Mouse (Mus musculus): ENCODE measurements around the gene Hist1h4m. TPM values are rescaled to one million over a fixed set of nuclear protein-coding genes. Genes with fewer than 3 reads are reported as not detected.

The Hist1h4m gene
- polyA plus RNA-seq, 1 experiment from 2014 or later, result not detected

Small RNAs within 50 kb of the gene (microRNA-seq; reads per million reads assigned to microRNA genes)
- gene Gm19658, result not detected
- not detected for gene Gm44346
- not detected for gene Gm44466

Other genes with a start within 250 kb of the Hist1h4m start
- not detected in 2 replicates for gene Olfr1364, start 230.0 kb upstream of the Hist1h4m start, polyA plus RNA-seq (2016; fragmentation: Nextera tagmentation; extraction: Ambion mirVana)
- gene Olfr1362, start 197.7 kb upstream of the Hist1h4m start, polyA plus RNA-seq (2016; fragmentation: Nextera tagmentation; extraction: Ambion mirVana), result not detected in 2 replicates
- not detected in 2 replicates for gene Olfr11, start 169.2 kb upstream of the Hist1h4m start, polyA plus RNA-seq (2016; fragmentation: Nextera tagmentation; extraction: Ambion mirVana)
- gene Olfr1361, start 148.4 kb upstream of the Hist1h4m start, polyA plus RNA-seq (2016; fragmentation: Nextera tagmentation; extraction: Ambion mirVana), result not detected in 2 replicates
- not detected in 2 replicates for gene Olfr1360, start 134.3 kb upstream of the Hist1h4m start, polyA plus RNA-seq (2016; fragmentation: Nextera tagmentation; extraction: Ambion mirVana)
- not detected in 2 replicates for gene Olfr1359, start 113.6 kb upstream of the Hist1h4m start, polyA plus RNA-seq (2016; fragmentation: Nextera tagmentation; extraction: Ambion mirVana)
- 1.6 and 1.7 TPM in 2 replicates for gene Hist1h2bl, start 95.6 kb upstream of the Hist1h4m start, polyA plus RNA-seq (2016; fragmentation: Nextera tagmentation; extraction: Ambion mirVana)
- gene Hist1h2ai, start 95.3 kb upstream of the Hist1h4m start, polyA plus RNA-seq (2016; fragmentation: Nextera tagmentation; extraction: Ambion mirVana), result 16.2 and 34.8 TPM in 2 replicates
- 14.0 and 17.0 TPM in 2 replicates for gene Hist1h3h, start 94.1 kb upstream of the Hist1h4m start, polyA plus RNA-seq (2016; fragmentation: Nextera tagmentation; extraction: Ambion mirVana)
- 2.9 and 4.4 TPM in 2 replicates for gene Hist1h2bm, start 89.7 kb upstream of the Hist1h4m start, polyA plus RNA-seq (2016; fragmentation: Nextera tagmentation; extraction: Ambion mirVana)
- gene Hist1h4j, start 76.7 kb upstream of the Hist1h4m start, polyA plus RNA-seq (2016; fragmentation: Nextera tagmentation; extraction: Ambion mirVana), result 0.87 and 1.6 TPM in 2 replicates
- 0.96 and 2.4 TPM in 2 replicates for gene Hist1h4k, start 61.2 kb upstream of the Hist1h4m start, polyA plus RNA-seq (2016; fragmentation: Nextera tagmentation; extraction: Ambion mirVana)
- gene Hist1h2ak, start 57.9 kb upstream of the Hist1h4m start, polyA plus RNA-seq (2016; fragmentation: Nextera tagmentation; extraction: Ambion mirVana), result 18.4 and 29.6 TPM in 2 replicates
- 2.0 and 3.0 TPM in 2 replicates for gene Hist1h2bn, start 57.6 kb upstream of the Hist1h4m start, polyA plus RNA-seq (2016; fragmentation: Nextera tagmentation; extraction: Ambion mirVana)
- gene Hist1h1b, start 31.1 kb upstream of the Hist1h4m start, polyA plus RNA-seq (2016; fragmentation: Nextera tagmentation; extraction: Ambion mirVana), result 13.1 and 26.4 TPM in 2 replicates
- 97.6 and 126 TPM in 2 replicates for gene Hist1h3i, start 28.4 kb upstream of the Hist1h4m start, polyA plus RNA-seq (2016; fragmentation: Nextera tagmentation; extraction: Ambion mirVana)
- gene Hist1h2an, start 24.5 kb upstream of the Hist1h4m start, polyA plus RNA-seq (2016; fragmentation: Nextera tagmentation; extraction: Ambion mirVana), result 7.9 and 9.0 TPM in 2 replicates
- gene Hist1h2bp, start 24.3 kb upstream of the Hist1h4m start, polyA plus RNA-seq (2016; fragmentation: Nextera tagmentation; extraction: Ambion mirVana), result 0.68 and 1.7 TPM in 2 replicates
- 17.1 and 26.1 TPM in 2 replicates for gene Hist1h2bq, start 1.5 kb upstream of the Hist1h4m start, polyA plus RNA-seq (2016; fragmentation: Nextera tagmentation; extraction: Ambion mirVana)
- not detected in 2 replicates for gene Hist1h2ao, start 1.3 kb upstream of the Hist1h4m start, polyA plus RNA-seq (2016; fragmentation: Nextera tagmentation; extraction: Ambion mirVana)
- gene Hist1h4n, start 20.4 kb downstream of the Hist1h4m start, polyA plus RNA-seq (2016; fragmentation: Nextera tagmentation; extraction: Ambion mirVana), result 11.4 and 12.4 TPM in 2 replicates
- 3,361 and 3,805 TPM in 2 replicates for gene Hist1h2ap, start 21.8 kb downstream of the Hist1h4m start, polyA plus RNA-seq (2016; fragmentation: Nextera tagmentation; extraction: Ambion mirVana)
- gene Hist1h2br, start 22.0 kb downstream of the Hist1h4m start, polyA plus RNA-seq (2016; fragmentation: Nextera tagmentation; extraction: Ambion mirVana), result 18.7 and 25.8 TPM in 2 replicates
- 19.1 and 19.4 TPM in 2 replicates for gene Zfp184, start 133.3 kb downstream of the Hist1h4m start, polyA plus RNA-seq (2016; fragmentation: Nextera tagmentation; extraction: Ambion mirVana)
- not detected in 2 replicates for gene Pom121l2, start 169.4 kb downstream of the Hist1h4m start, polyA plus RNA-seq (2016; fragmentation: Nextera tagmentation; extraction: Ambion mirVana)
- gene Prss16, start 198.0 kb downstream of the Hist1h4m start, polyA plus RNA-seq (2016; fragmentation: Nextera tagmentation; extraction: Ambion mirVana), result 0.41 TPM in 1 of 2 replicates, not detected in the other
- gene Hist1h2ah, start 223.8 kb downstream of the Hist1h4m start, polyA plus RNA-seq (2016; fragmentation: Nextera tagmentation; extraction: Ambion mirVana), result 3.3 and 13.9 TPM in 2 replicates
- 5.2 and 9.5 TPM in 2 replicates for gene Hist1h2bk, start 224.1 kb downstream of the Hist1h4m start, polyA plus RNA-seq (2016; fragmentation: Nextera tagmentation; extraction: Ambion mirVana)
- gene Hist1h4i, start 229.6 kb downstream of the Hist1h4m start, polyA plus RNA-seq (2016; fragmentation: Nextera tagmentation; extraction: Ambion mirVana), result 20.1 and 23.9 TPM in 2 replicates
- gene Hist1h2ag, start 231.2 kb downstream of the Hist1h4m start, polyA plus RNA-seq (2016; fragmentation: Nextera tagmentation; extraction: Ambion mirVana), result 43.6 and 46.1 TPM in 2 replicates
- 10.5 and 12.6 TPM in 2 replicates for gene Hist1h2bj, start 231.5 kb downstream of the Hist1h4m start, polyA plus RNA-seq (2016; fragmentation: Nextera tagmentation; extraction: Ambion mirVana)